Comparison of ENCODE assay signal across 14 mouse cellular contexts in genomic region chr10:121340754-121341593, GRCm38 (mm10). TPM values are rescaled to one million over a fixed set of nuclear protein-coding genes. Genes with fewer than 3 reads are reported as not detected.
DNase-seq lines count a peak whose midpoint lies in the region; ATAC-seq and TF ChIP-seq lines count a peak whose summit lies in the region.
"Had no signal": no experiment of that assay in that cellular context is flagged by ENCODE, and none has a peak within 500 bp of the region (broad histone marks: within the 10 kb centered on the region; RNA-seq: fewer than 3 reads in every experiment).

No protein-coding gene starts in this region.

- H3K4me3 ChIP-seq in layer of hippocampus, adult 2 months, result no peak overlapping the region
- H3K4me3 ChIP-seq in embryonic facial prominence, embryonic 14.5 days (ENCODE audit: low read depth, low read length), result no peak overlapping the region
- no peak overlapping the region for H3K4me3 ChIP-seq in hindbrain, embryonic 13.5 days
- no peak overlapping the region for H3K4me3 ChIP-seq in neural tube, embryonic 13.5 days
- H3K4me3 ChIP-seq: embryonic facial prominence, embryonic 13.5 days; gastrocnemius, adult 2 months; limb, embryonic 13.5 days had no signal

- no peaks in the 10 kb centered on the region for H3K27me3 ChIP-seq in embryonic facial prominence, embryonic 14.5 days (replicated peaks; ENCODE audit: control insufficient read depth, insufficient read depth, low read length)
- H3K27me3 ChIP-seq in hindbrain, embryonic 13.5 days, result no peaks in the 10 kb centered on the region
- H3K27me3 ChIP-seq in neural tube, embryonic 13.5 days, result no peaks in the 10 kb centered on the region
- H3K27me3 ChIP-seq: CH12.LX; embryonic facial prominence, embryonic 13.5 days; limb, embryonic 13.5 days had no signal

- ATAC-seq in embryonic facial prominence, embryonic 14.5 days (ENCODE audit: low read depth), result no peak
- peak; percentile 88 for ATAC-seq in hindbrain, embryonic 13.5 days (ENCODE audit: low FRiP score)
- ATAC-seq in neural tube, embryonic 13.5 days (ENCODE audit: low read depth), result peak; percentile 88

- 66% methylated on average over 11 of the region's 11 CpGs for WGBS in embryonic facial prominence, embryonic 14.5 days
- 51% methylated on average over 11 of the region's 11 CpGs for WGBS in hindbrain, embryonic 13.5 days
- WGBS in neural tube, embryonic 13.5 days, result 58% methylated on average over 11 of the region's 11 CpGs

- TF ChIP-seq CTCF in layer of hippocampus, adult 2 months (conservative IDR thresholded peaks at IDR 0.05), result no peak

- no peak overlapping the region for H3K4me2 ChIP-seq in embryonic facial prominence, embryonic 14.5 days (ENCODE audit: low read depth, low read length)
- no peak overlapping the region for H3K4me2 ChIP-seq in hindbrain, embryonic 13.5 days
- H3K4me2 ChIP-seq in neural tube, embryonic 13.5 days, result no peak overlapping the region
- H3K4me2 ChIP-seq: embryonic facial prominence, embryonic 13.5 days; limb, embryonic 13.5 days had no signal

- H3K9ac ChIP-seq in embryonic facial prominence, embryonic 14.5 days (ENCODE audit: low read depth, low read length), result no peak overlapping the region
- H3K9ac ChIP-seq in hindbrain, embryonic 13.5 days, result 0 out of 2 replicates have a peak overlapping the region, but pooled peaks have one; percentile 15
- H3K9ac ChIP-seq in neural tube, embryonic 13.5 days, result no peak overlapping the region
- H3K9ac ChIP-seq: embryonic facial prominence, embryonic 13.5 days; limb, embryonic 13.5 days had no signal

- H3K9me3 ChIP-seq in embryonic facial prominence, embryonic 14.5 days (ENCODE audit: control insufficient read depth, low read length), result 0 out of 2 replicates have a peak, but pooled peaks cover under 1% of the 10 kb centered on the region
- no peaks in the 10 kb centered on the region for H3K9me3 ChIP-seq in hindbrain, embryonic 13.5 days
- H3K9me3 ChIP-seq in neural tube, embryonic 13.5 days, result no peaks in the 10 kb centered on the region
- H3K9me3 ChIP-seq: embryonic facial prominence, embryonic 13.5 days had no signal

- DNase-seq in layer of hippocampus, adult 9-11 months, result peak; percentile 20
- no peak for DNase-seq in layer of hippocampus, adult 2 months (ENCODE audit: low spot score in 2 of 2)
- DNase-seq in embryonic facial prominence, embryonic 14.5 days (ENCODE audit: low spot score), result peak; percentile 9
- DNase-seq in liver, result no peak
- no peak for DNase-seq in adrenal gland, adult 2 months
- DNase-seq: gastrocnemius, adult 2 months; heart, postnatal 4 days; kidney, postnatal 25 days; lung, postnatal 10 days had no signal

- no peaks in the 10 kb centered on the region for H3K36me3 ChIP-seq in embryonic facial prominence, embryonic 14.5 days (ENCODE audit: control insufficient read depth, insufficient read depth, low read length)
- no peaks in the 10 kb centered on the region for H3K36me3 ChIP-seq in hindbrain, embryonic 13.5 days
- H3K36me3 ChIP-seq in neural tube, embryonic 13.5 days, result no peaks in the 10 kb centered on the region
- H3K36me3 ChIP-seq: embryonic facial prominence, embryonic 13.5 days; limb, embryonic 13.5 days had no signal

- no peaks in the 10 kb centered on the region; the same call in 1 of the 2 replicates for H3K4me1 ChIP-seq in embryonic facial prominence, embryonic 14.5 days (ENCODE audit: control insufficient read depth, insufficient read depth, low read length)
- H3K4me1 ChIP-seq in hindbrain, embryonic 13.5 days (replicated peaks), result peaks cover 15% of the 10 kb centered on the region
- H3K4me1 ChIP-seq in neural tube, embryonic 13.5 days (replicated peaks), result peaks cover 16% of the 10 kb centered on the region

- no peak overlapping the region for H3K27ac ChIP-seq in layer of hippocampus, adult 2 months
- no peak overlapping the region for H3K27ac ChIP-seq in embryonic facial prominence, embryonic 14.5 days (replicated peaks; ENCODE audit: low read depth, low read length)
- H3K27ac ChIP-seq in hindbrain, embryonic 13.5 days, result peak overlapping the region; percentile 26; the same call in 1 of the 2 replicates
- H3K27ac ChIP-seq in neural tube, embryonic 13.5 days (replicated peaks), result peak overlapping the region; percentile 46; the same call in 1 of the 2 replicates
- H3K27ac ChIP-seq: embryonic facial prominence, embryonic 13.5 days; gastrocnemius, adult 2 months; limb, embryonic 13.5 days had no signal

RNA-seq across cellular contexts. Expression of gene Tbc1d30, which starts 10.1 kb away (rescaled TPM):
- total RNA-seq in layer of hippocampus, adult 2 months (2021), result 10 to 100 TPM; 37.0 to 37.2 TPM
- 2.2 and 3.6 TPM in 2 replicates for polyA plus RNA-seq in embryonic facial prominence, embryonic 14.5 days (2014; fragmentation: Nextera tagmentation; extraction: Ambion mirVana)
- 12.6 and 13.6 TPM in 2 replicates for polyA plus RNA-seq in hindbrain, embryonic 13.5 days (2015; fragmentation: Nextera tagmentation; extraction: Ambion mirVana)
- 14.3 and 14.4 TPM in 2 replicates for polyA plus RNA-seq in neural tube, embryonic 13.5 days (2015; fragmentation: Nextera tagmentation; extraction: Ambion mirVana)
- 1 to 10 TPM; 2.9 to 8.7 TPM for total RNA-seq in adrenal gland, adult 2 months (2021)
- polyA plus RNA-seq in adrenal gland, adult 2 months (2012; rRNA removed), result 0.57 and 1.5 TPM in 2 replicates
- total RNA-seq: CH12.LX had no signal

RNA-seq across cellular contexts. Expression of gene Gns, which starts 23.9 kb away (rescaled TPM):
- total RNA-seq in layer of hippocampus, adult 2 months (2021), result 10 to 100 TPM; 78.8 to 83.5 TPM
- 58.8 and 61.2 TPM in 2 replicates for polyA plus RNA-seq in embryonic facial prominence, embryonic 14.5 days (2014; fragmentation: Nextera tagmentation; extraction: Ambion mirVana)
- 41.3 and 42.6 TPM in 2 replicates for polyA plus RNA-seq in hindbrain, embryonic 13.5 days (2015; fragmentation: Nextera tagmentation; extraction: Ambion mirVana)
- polyA plus RNA-seq in neural tube, embryonic 13.5 days (2015; fragmentation: Nextera tagmentation; extraction: Ambion mirVana), result 46.1 and 46.7 TPM in 2 replicates
- total RNA-seq in adrenal gland, adult 2 months (2021), result 100 to 1,000 TPM; 169 to 240 TPM
- polyA plus RNA-seq in adrenal gland, adult 2 months (2012; rRNA removed), result 657 and 731 TPM in 2 replicates

Comparison
In these comparisons a context has a peak if more than half of its experiments do, and no peak if none do; other contexts are left out.
1. DNase-seq: peak in layer of hippocampus, adult 9-11 months (single experiment) and embryonic facial prominence, embryonic 14.5 days (single experiment); none in layer of hippocampus, adult 2 months (0 of 2), liver (single experiment) and adrenal gland, adult 2 months (single experiment).
2. H3K27ac ChIP-seq: peak in hindbrain, embryonic 13.5 days (single experiment) and neural tube, embryonic 13.5 days (single experiment); none in layer of hippocampus, adult 2 months (single experiment) and embryonic facial prominence, embryonic 14.5 days (single experiment).
3. RNA of gene Gns, which starts 23.9 kb away (polyA plus RNA-seq): 657 to 731 TPM in adrenal gland, adult 2 months; 58.8 to 61.2 TPM in embryonic facial prominence, embryonic 14.5 days, 46.1 to 46.7 TPM in neural tube, embryonic 13.5 days and 41.3 to 42.6 TPM in hindbrain, embryonic 13.5 days; every median in the first group is over 10 times any median in the second.